Mouse (Mus musculus): ENCODE results near the gene Ankrd65.

Gene Ankrd65

GRCm38 (mm10) chr4:155840076-155841002, 50.1 kb downstream of the Ankrd65 start:
- in situ Hi-C loops (cut with MboI; ENCODE audit: unreplicated experiment in 2 of 2), result no loop called here

DNA sequence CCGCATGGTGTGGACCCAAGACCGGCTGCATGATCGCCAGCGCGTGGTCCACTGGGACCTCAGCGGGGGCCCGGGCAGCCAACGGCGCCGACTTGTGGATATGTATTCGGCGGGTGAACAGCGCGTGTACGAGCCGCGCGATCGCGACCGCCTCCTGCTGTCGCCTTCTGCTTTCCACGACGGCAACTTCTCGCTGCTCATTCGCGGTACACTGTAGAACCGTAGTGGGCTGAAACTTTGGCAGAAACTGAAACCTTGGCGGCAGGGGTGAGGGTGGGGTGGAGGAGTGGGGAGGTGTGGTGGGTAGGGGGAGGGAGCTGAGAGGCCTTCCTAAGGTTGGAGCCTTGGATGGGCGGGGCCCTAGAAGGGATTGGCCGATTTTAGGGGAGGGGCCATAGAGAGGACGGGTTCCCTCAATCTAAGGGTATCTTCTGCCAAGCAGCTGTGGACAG, 50.8 kb downstream of the Ankrd65 start:
- in situ Hi-C loops (cut with MboI; ENCODE audit: unreplicated experiment in 2 of 2), result no loop called here

DNA sequence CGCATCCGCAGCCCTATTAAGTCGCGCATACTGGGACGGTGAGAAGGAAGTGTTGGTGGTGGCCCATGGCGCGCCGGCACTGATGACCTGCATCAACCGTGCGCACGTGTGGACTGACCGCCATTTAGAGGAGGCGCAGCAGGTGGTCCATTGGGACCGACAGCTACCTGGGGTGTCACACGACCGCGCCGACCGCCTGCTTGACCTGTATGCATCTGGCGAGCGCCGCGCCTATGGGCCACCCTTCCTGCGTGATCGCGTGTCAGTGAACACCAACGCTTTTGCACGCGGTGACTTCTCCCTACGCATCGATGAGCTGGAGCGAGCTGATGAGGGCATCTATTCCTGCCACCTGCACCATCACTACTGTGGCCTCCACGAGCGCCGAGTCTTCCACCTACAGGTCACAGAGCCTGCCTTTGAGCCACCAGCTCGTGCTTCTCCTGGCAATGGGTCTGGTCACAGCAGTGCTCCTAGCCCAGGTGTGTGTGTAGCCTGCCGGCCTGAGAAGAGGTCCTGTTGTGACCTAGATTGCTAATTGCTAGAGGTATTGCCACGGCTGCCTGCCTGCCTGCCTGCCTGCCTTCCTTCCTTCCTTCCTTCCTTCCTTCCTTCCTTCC, 51.5 kb downstream of the Ankrd65 start:
- in situ Hi-C loops (cut with MboI; ENCODE audit: unreplicated experiment in 2 of 2), result no loop called here

- in situ Hi-C loops (cut with MboI; ENCODE audit: unreplicated experiment in 2 of 2), result no loop called here
These were observed 53.0 kb downstream of the Ankrd65 start for GRCm38 (mm10) chr4:155843231-155843630.

GRCm38 (mm10) chr4:155846871-155847578, 56.8 kb downstream of the Ankrd65 start, which contains the start of gene Dvl1:
Gene Dvl1, plus strand, starts transcription at chr4:155847402.
- in situ Hi-C loops (cut with MboI; ENCODE audit: unreplicated experiment in 2 of 2), result no loop called here

GRCm38 (mm10) chr4:155847591-155848352, 57.5 kb downstream of the Ankrd65 start:
- in situ Hi-C loops (cut with MboI; ENCODE audit: unreplicated experiment in 2 of 2), result no loop called here

- in situ Hi-C loops (cut with MboI; ENCODE audit: unreplicated experiment in 2 of 2), result no loop called here
These were observed 58.3 kb downstream of the Ankrd65 start for GRCm38 (mm10) chr4:155848434-155849095.

Measured in v-Abl transformed pro-B cells (cell line).